Mouse (Mus musculus) erythroid progenitor cell, adult 5-6 weeks (primary cell): ENCODE results near the gene Ccdc61. TPM values are rescaled to one million over a fixed set of nuclear protein-coding genes. Genes with fewer than 3 reads are reported as not detected.
"Not testable (repeated sequence)": the region's sequence is repeated elsewhere in the genome, so short reads cannot be mapped to it uniquely, and the experiment has no call there.

Source experiments
- ATAC-seq: replicated peaks from 2 replicates; pipeline ENCODE4 v1.8.0; 2016; ENCODE audit warnings: moderate number of reproducible peaks, mild to moderate bottlenecking, moderate TSS enrichment, inconsistent platforms; ENCODE audit not compliant: poor library complexity, low FRiP score, severe bottlenecking
- total RNA-seq, 2 experiments: library from RNA; stranded (forward) in 1 of 2; stranded (reverse) in 1 of 2; fragments of 150-400 nt in 1 of 2; fragments of 186-747, 209-891 nt in 1 of 2; gene quantifications; 2 replicates each; pipeline versions ENCODE4 v1.2.3 to v1.2.4; 2015 to 2017; ENCODE audit warnings: low replicate concordance in 2 of 2

Gene Ccdc61
- total RNA-seq, 2 experiments from 2014 or later: 1.7 to 10.1 TPM

GRCm38 (mm10) chr7:18872014-18872802 lies 38.0 kb downstream of the Ccdc61 start:
- no peak for ATAC-seq

- not testable (repeated sequence) for ATAC-seq
Observed at GRCm38 (mm10) chr7:18871031-18871430, 39.2 kb downstream of the Ccdc61 start, which contains the start of gene Pglyrp1. Gene Pglyrp1 (plus strand): TSS chr7:18871331.

DNA sequence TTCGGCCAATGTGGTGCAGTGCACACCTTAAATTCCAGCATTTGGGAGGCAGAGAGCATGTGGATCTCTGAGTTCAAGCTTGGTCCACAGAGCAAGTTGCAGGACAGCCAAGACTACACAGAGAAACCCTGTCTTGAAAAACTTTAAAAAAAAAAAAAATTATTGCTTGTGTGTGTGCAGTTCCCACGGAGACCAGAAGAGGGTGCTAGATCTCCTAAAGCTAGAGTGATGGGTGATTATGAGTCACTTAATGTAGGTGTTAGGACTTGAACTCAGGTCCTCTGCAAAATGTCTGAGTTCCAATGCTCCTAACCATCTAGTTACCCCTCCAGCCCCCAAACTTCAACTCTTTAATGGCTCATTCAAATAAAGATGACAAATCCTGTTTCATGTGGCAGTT lies 41.7 kb downstream of the Ccdc61 start:
- ATAC-seq: no peak

DNA sequence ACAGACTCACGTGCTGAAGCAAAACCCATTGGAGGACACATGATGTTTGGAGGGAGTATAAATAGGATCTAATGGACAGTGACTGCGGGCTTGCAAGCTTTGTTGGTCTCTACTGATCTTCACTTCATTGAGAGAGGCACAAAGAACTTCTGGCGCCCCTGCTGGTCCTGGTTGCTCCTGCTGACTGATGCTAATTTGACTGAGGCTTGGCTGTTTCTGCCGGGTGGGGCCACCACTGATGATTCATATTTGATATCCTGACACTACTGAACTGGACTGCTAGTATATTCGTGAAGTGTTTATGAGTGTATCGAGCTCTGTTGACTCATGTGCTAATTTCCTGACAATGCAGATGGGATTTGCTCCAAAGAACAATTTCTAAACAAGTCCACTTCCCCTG lies 47.4 kb downstream of the Ccdc61 start:
- no peak for ATAC-seq

DNA sequence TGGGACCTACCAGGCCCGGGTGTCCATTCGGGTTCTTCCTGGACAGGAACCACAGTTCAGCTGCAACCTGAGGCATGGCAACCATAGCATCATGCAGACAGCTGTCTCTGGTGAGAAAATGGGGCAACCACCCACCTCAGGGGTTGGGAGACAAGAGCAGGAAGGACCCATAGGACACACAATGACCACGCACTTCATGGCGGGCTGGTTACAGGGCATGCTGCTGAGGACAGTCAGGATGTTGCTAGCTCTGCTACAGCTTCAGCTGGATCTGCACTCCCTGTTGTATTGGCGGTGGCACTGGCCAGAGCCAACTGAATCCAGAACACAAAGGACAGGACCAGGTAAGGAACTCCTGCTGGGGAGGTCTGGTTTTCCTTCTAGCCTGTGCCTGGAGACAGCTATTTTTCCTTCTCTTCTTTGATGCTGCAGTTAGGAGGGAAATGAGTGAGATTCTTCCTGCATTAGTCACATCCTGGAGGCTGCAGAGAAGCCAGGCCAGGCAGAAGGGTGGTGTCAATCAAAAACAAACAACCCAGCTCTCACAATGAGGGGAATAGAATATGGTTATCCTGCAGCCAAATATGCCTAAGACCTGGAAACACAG lies 51.8 kb downstream of the Ccdc61 start:
- ATAC-seq: no peak

DNA sequence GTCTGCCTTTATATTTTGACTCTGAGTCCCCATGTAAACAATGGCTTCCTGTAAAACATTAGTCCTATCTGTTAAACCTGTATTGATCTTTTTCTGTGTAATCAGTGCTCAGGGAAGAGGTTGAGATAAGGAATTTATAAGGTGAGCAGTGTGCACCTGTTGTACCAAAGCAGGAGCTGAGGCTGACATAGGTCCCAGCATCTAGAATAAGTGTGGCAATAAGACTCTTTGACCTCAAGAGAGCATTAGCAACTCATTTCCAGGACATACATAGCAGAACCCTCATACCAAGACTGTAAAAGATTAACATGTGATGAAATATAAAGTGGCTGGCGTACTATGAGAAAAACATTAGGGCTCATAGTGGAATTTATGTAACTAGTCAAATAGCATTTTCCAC lies 61.8 kb downstream of the Ccdc61 start:
- ATAC-seq: no peak

DNA sequence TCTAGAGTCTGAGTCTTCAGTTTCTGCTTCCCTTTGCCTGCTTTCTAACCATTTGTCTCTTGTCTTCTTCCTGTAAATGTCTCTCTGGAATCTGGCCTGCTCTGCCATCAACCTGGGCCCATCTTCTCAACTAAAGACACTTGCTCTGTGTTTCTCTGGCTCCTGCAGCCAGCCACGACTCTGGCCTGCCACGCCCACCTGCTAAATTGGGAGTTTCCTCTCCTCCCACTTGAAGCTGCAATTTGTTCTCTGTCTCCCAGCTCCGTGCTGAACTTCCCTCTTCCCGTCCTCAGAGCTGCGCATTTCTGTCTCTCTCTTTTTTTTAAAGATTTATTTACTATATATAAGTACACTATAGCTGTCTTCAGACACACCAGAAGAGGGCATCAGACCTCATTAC lies 65.4 kb downstream of the Ccdc61 start:
- ATAC-seq: no peak

DNA sequence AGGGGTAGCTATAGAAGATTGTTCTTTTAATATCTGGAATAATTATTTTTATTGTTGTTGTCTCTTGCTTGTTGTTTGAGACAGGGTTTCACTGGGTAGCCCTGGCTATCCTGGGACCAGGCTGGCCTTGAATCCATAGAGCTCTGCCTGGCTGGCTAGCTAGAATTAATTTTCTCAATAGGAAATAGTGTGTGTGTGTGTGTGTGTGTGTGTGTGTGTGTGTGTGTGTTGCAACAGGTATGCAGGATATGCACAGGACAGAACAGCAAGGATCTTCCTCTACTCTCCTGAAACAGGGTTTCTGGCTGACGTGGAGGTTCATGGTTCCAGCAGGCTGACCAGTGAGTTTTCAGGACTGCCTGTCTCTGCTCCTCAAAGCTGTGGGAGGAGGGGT lies 69.0 kb downstream of the Ccdc61 start:
- ATAC-seq: no peak

Other genes with a start within 250 kb of the Ccdc61 start
- not detected in 2 replicates for gene Psg20, start 224.2 kb downstream of the Ccdc61 start, total RNA-seq (2015; ENCODE audit: low replicate concordance)
- gene Psg20, start 224.2 kb downstream of the Ccdc61 start, total RNA-seq (2017; ENCODE audit: low replicate concordance): not detected in 2 replicates
- gene Psg22, start 192.3 kb downstream of the Ccdc61 start, total RNA-seq (2015; ENCODE audit: low replicate concordance): not detected in 2 replicates
- gene Psg22, start 192.3 kb downstream of the Ccdc61 start, total RNA-seq (2017; ENCODE audit: low replicate concordance): not detected in 2 replicates
- not detected in 2 replicates for gene Psg19, start 111.9 kb downstream of the Ccdc61 start, total RNA-seq (2015; ENCODE audit: low replicate concordance)
- gene Psg19, start 111.9 kb downstream of the Ccdc61 start, total RNA-seq (2017; ENCODE audit: low replicate concordance): not detected in 2 replicates
- not detected in 2 replicates for gene Psg17, start 88.8 kb downstream of the Ccdc61 start, total RNA-seq (2015; ENCODE audit: low replicate concordance)
- gene Psg17, start 88.8 kb downstream of the Ccdc61 start, total RNA-seq (2017; ENCODE audit: low replicate concordance): not detected in 2 replicates
- 2.9 TPM in 1 of 2 replicates, not detected in the other for gene Mill2, start 70.4 kb downstream of the Ccdc61 start, total RNA-seq (2015; ENCODE audit: low replicate concordance)
- not detected in 2 replicates for gene Mill2, start 70.4 kb downstream of the Ccdc61 start, total RNA-seq (2017; ENCODE audit: low replicate concordance)
- 151 and 220 TPM in 2 replicates for gene Pglyrp1, start 39.1 kb downstream of the Ccdc61 start, total RNA-seq (2015; ENCODE audit: low replicate concordance)
- 10.8 and 18.9 TPM in 2 replicates for gene Pglyrp1, start 39.1 kb downstream of the Ccdc61 start, total RNA-seq (2017; ENCODE audit: low replicate concordance)
- gene Nova2, start 15.5 kb upstream of the Ccdc61 start, total RNA-seq (2015; ENCODE audit: low replicate concordance): not detected in 2 replicates
- gene Nova2, start 15.5 kb upstream of the Ccdc61 start, total RNA-seq (2017; ENCODE audit: low replicate concordance): not detected in 2 replicates
- not detected in 2 replicates for gene Nanos2, start 77.0 kb upstream of the Ccdc61 start, total RNA-seq (2015; ENCODE audit: low replicate concordance)
- gene Nanos2, start 77.0 kb upstream of the Ccdc61 start, total RNA-seq (2017; ENCODE audit: low replicate concordance): not detected in 2 replicates
- gene Mypop, start 80.8 kb upstream of the Ccdc61 start, total RNA-seq (2015; ENCODE audit: low replicate concordance): not detected in 2 replicates
- gene Mypop, start 80.8 kb upstream of the Ccdc61 start, total RNA-seq (2017; ENCODE audit: low replicate concordance): not detected in 2 replicates
- gene Irf2bp1, start 93.6 kb upstream of the Ccdc61 start, total RNA-seq (2015; ENCODE audit: low replicate concordance): 4.6 and 6.1 TPM in 2 replicates
- 3.3 and 6.5 TPM in 2 replicates for gene Irf2bp1, start 93.6 kb upstream of the Ccdc61 start, total RNA-seq (2017; ENCODE audit: low replicate concordance)
- gene Foxa3, start 113.1 kb upstream of the Ccdc61 start, total RNA-seq (2015; ENCODE audit: low replicate concordance): not detected in 2 replicates
- not detected in 2 replicates for gene Foxa3, start 113.1 kb upstream of the Ccdc61 start, total RNA-seq (2017; ENCODE audit: low replicate concordance)
- gene Sympk, start 114.0 kb upstream of the Ccdc61 start, total RNA-seq (2015; ENCODE audit: low replicate concordance): 42.8 and 51.5 TPM in 2 replicates
- gene Sympk, start 114.0 kb upstream of the Ccdc61 start, total RNA-seq (2017; ENCODE audit: low replicate concordance): 37.7 and 52.8 TPM in 2 replicates
- not detected in 2 replicates for gene Rsph6a, start 144.3 kb upstream of the Ccdc61 start, total RNA-seq (2015; ENCODE audit: low replicate concordance)
- gene Rsph6a, start 144.3 kb upstream of the Ccdc61 start, total RNA-seq (2017; ENCODE audit: low replicate concordance): not detected in 2 replicates
- 17.7 and 33.1 TPM in 2 replicates for gene Dmwd, start 165.8 kb upstream of the Ccdc61 start, total RNA-seq (2015; ENCODE audit: low replicate concordance)
- 13.1 and 19.4 TPM in 2 replicates for gene Dmwd, start 165.8 kb upstream of the Ccdc61 start, total RNA-seq (2017; ENCODE audit: low replicate concordance)
- gene Dmpk, start 173.4 kb upstream of the Ccdc61 start, total RNA-seq (2015; ENCODE audit: low replicate concordance): 15.9 and 18.4 TPM in 2 replicates
- 4.2 and 5.0 TPM in 2 replicates for gene Dmpk, start 173.4 kb upstream of the Ccdc61 start, total RNA-seq (2017; ENCODE audit: low replicate concordance)
- not detected in 2 replicates for gene Six5, start 184.2 kb upstream of the Ccdc61 start, total RNA-seq (2015; ENCODE audit: low replicate concordance)
- 0.13 TPM in 1 of 2 replicates, not detected in the other for gene Six5, start 184.2 kb upstream of the Ccdc61 start, total RNA-seq (2017; ENCODE audit: low replicate concordance)
- gene Gm4969, start 208.0 kb upstream of the Ccdc61 start, total RNA-seq (2015; ENCODE audit: low replicate concordance): not detected in 2 replicates
- not detected in 2 replicates for gene Gm4969, start 208.0 kb upstream of the Ccdc61 start, total RNA-seq (2017; ENCODE audit: low replicate concordance)
- gene Fbxo46, start 209.4 kb upstream of the Ccdc61 start, total RNA-seq (2015; ENCODE audit: low replicate concordance): 4.7 and 5.0 TPM in 2 replicates
- gene Fbxo46, start 209.4 kb upstream of the Ccdc61 start, total RNA-seq (2017; ENCODE audit: low replicate concordance): 6.3 and 7.3 TPM in 2 replicates
- 2.5 and 2.9 TPM in 2 replicates for gene Qpctl, start 238.9 kb upstream of the Ccdc61 start, total RNA-seq (2015; ENCODE audit: low replicate concordance)
- 1.9 TPM in 2 replicates for gene Qpctl, start 238.9 kb upstream of the Ccdc61 start, total RNA-seq (2017; ENCODE audit: low replicate concordance)
- gene Snrpd2, start 239.3 kb upstream of the Ccdc61 start, total RNA-seq (2015; ENCODE audit: low replicate concordance): 15.5 and 22.0 TPM in 2 replicates
- gene Snrpd2, start 239.3 kb upstream of the Ccdc61 start, total RNA-seq (2017; ENCODE audit: low replicate concordance): 5.4 and 15.7 TPM in 2 replicates